Mouse (Mus musculus) E14TG2a.4 (cell line): ENCODE data around the gene Tmem8b.

Experiments
- CTCF ChIP-seq: conservative IDR thresholded peaks from 2 replicates; pipeline ENCODE4 v1.5.1; 2014; ENCODE audit warnings: low read length
- NANOG ChIP-seq: IDR thresholded peaks from 2 replicates; pipeline ENCODE4 v1.6.1; 2014; ENCODE audit warnings: borderline replicate concordance, low read length, mixed read lengths
- POU5F1 ChIP-seq: IDR thresholded peaks from 2 replicates; pipeline ENCODE4 v1.6.1; 2014; ENCODE audit warnings: low read length, borderline replicate concordance

- TF ChIP-seq CTCF (no peak), NANOG (no peak), POU5F1 (no peak)
Observed at GRCm38 (mm10) chr4:43693806-43694241, 25.1 kb downstream of the Tmem8b start.
